Mouse (Mus musculus): ENCODE measurements around the gene Tdp1. TPM values are rescaled to one million over a fixed set of nuclear protein-coding genes. Genes with fewer than 3 reads are reported as not detected.

The Tdp1 gene
- total and polyA plus RNA-seq, 2 experiments from 2014 or later = 14.2 to 36.2 TPM

GRCm38 (mm10) chr12:99911466-99911865, 27.1 kb downstream of the Tdp1 start:
- H3K36me3 ChIP-seq (ENCODE audit: insufficient read depth, low read length) = peaks cover 50% of the 10 kb centered on the region
- 88% methylated on average over 12 of the region's 12 CpGs for WGBS
- TF ChIP-seq CTCF (IDR thresholded peaks at IDR 0.05; ENCODE audit: low read depth) = no peak
- H3K9me3 ChIP-seq (ENCODE audit: low read length) = no peaks in the 10 kb centered on the region
- no peak for ATAC-seq
- H3K4me1 ChIP-seq (ENCODE audit: insufficient read depth, low read length) = no peaks in the 10 kb centered on the region
- H3K27me3 ChIP-seq (ENCODE audit: insufficient read depth, low read length) = no peaks in the 10 kb centered on the region
- no peak overlapping the region for H3K4me3 ChIP-seq (ENCODE audit: low read length)
- no peak overlapping the region for H3K27ac ChIP-seq
- DNase-seq (ENCODE audit: low spot score) = no peak
- H3K9ac ChIP-seq (replicated peaks; ENCODE audit: low read length) = no peak overlapping the region
- no peak overlapping the region for H3K4me2 ChIP-seq (ENCODE audit: low read depth, low read length)

DNA sequence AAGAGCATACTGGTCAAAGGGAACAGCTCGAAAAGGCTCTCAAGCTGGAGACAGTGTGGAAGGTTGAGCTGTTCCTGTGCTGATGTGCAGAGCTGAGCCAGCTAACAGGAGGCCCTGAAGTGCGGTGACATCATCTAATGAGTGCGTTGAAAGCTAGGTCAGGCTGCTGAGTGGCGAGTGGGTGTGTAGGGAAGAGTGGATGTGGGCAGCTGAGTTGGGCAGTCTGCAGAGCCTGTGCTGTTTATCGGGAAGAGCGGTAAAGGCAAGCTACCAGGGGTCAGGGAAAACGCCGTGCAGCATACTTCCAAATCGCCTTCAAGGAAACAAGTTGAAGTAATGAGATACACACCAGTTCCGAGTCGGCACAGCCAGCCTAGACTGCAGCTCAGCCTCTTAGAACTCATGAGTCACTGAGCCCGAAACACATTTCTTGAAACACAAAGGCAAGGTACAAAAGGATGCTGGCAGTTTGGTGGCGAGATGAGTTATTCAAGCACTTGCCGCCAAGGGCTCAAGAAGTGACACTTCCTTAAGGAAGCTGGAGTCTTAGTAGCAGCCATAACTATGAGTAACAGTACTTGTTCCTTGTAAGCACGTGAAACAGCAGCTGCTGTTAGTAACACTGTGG, 33.6 kb downstream of the Tdp1 start:
- ATAC-seq = no peak
- peaks cover 15% of the 10 kb centered on the region for H3K36me3 ChIP-seq (ENCODE audit: insufficient read depth, low read length)
- WGBS = 91% methylated on average over 15 of the region's 15 CpGs

GRCm38 (mm10) chr12:99919636-99920035, 35.3 kb downstream of the Tdp1 start:
- DNase-seq (ENCODE audit: low spot score) (no peak), ATAC-seq (no peak)
- Histone ChIP-seq H3K4me1 (ENCODE audit: insufficient read depth, low read length) (peaks cover 7% of the 10 kb centered on the region), H3K4me2 (ENCODE audit: low read depth, low read length) (no peak overlapping the region), H3K9ac (replicated peaks; ENCODE audit: low read length) (no peak overlapping the region), H3K27ac (no peak overlapping the region), H3K9me3 (ENCODE audit: low read length) (no peaks in the 10 kb centered on the region), H3K36me3 (ENCODE audit: insufficient read depth, low read length) (peaks cover 3% of the 10 kb centered on the region; the same call in 1 of the 2 replicates), H3K27me3 (ENCODE audit: insufficient read depth, low read length) (no peaks in the 10 kb centered on the region), H3K4me3 (ENCODE audit: low read length) (no peak overlapping the region)
- WGBS = 92% methylated on average over 3 of the region's 3 CpGs
- no peak for TF ChIP-seq CTCF (IDR thresholded peaks at IDR 0.05; ENCODE audit: low read depth)

More for the DNA sequence above, 33.6 kb downstream of the Tdp1 start:
- no peak for DNase-seq (ENCODE audit: low spot score)
- no peak overlapping the region for H3K27ac ChIP-seq
- H3K27me3 ChIP-seq (ENCODE audit: insufficient read depth, low read length) = no peaks in the 10 kb centered on the region
- H3K9me3 ChIP-seq (ENCODE audit: low read length) = no peaks in the 10 kb centered on the region
- no peaks in the 10 kb centered on the region for H3K4me1 ChIP-seq (ENCODE audit: insufficient read depth, low read length)
- TF ChIP-seq CTCF (IDR thresholded peaks at IDR 0.05; ENCODE audit: low read depth) = no peak
- H3K4me3 ChIP-seq (ENCODE audit: low read length) = no peak overlapping the region
- no peak overlapping the region for H3K9ac ChIP-seq (replicated peaks; ENCODE audit: low read length)
- no peak overlapping the region for H3K4me2 ChIP-seq (ENCODE audit: low read depth, low read length)

DNA sequence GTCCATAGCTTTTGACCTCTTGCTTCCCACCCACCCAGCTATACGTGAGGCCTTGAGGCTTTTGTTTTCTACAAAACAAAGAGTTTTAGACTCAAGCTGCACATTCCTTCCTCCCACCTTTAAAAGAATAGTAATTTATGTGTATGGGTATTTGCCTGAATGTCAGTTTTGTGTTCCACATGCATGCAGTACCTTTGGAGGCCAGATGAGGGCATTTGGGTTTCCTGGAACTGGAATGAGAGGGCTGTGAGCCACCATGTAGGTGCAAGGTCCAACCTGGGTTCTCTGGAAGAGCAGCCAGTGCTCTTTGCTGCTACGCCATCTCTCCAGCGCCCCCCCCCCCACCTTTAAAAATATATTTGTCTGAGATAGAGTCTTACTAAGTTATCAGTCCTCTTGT, 36.7 kb downstream of the Tdp1 start:
- H3K27me3 ChIP-seq (ENCODE audit: insufficient read depth, low read length) = no peaks in the 10 kb centered on the region
- 85% methylated on average over 3 of the region's 3 CpGs for WGBS
- peak; percentile 36 for DNase-seq (ENCODE audit: low spot score)
- no peak for ATAC-seq
- H3K4me2 ChIP-seq (ENCODE audit: low read depth, low read length) = no peak overlapping the region
- H3K27ac ChIP-seq = no peak overlapping the region
- no peaks in the 10 kb centered on the region for H3K9me3 ChIP-seq (ENCODE audit: low read length)
- H3K4me3 ChIP-seq (ENCODE audit: low read length) = no peak overlapping the region
- H3K36me3 ChIP-seq (ENCODE audit: insufficient read depth, low read length) = peaks cover 3% of the 10 kb centered on the region; the same call in 1 of the 2 replicates
- no peak overlapping the region for H3K9ac ChIP-seq (replicated peaks; ENCODE audit: low read length)
- peak; percentile 71 for TF ChIP-seq CTCF (IDR thresholded peaks at IDR 0.05; ENCODE audit: low read depth)
- peaks cover 7% of the 10 kb centered on the region for H3K4me1 ChIP-seq (ENCODE audit: insufficient read depth, low read length)

GRCm38 (mm10) chr12:99923131-99923606, 38.9 kb downstream of the Tdp1 start:
- peak; percentile 80 for ATAC-seq
- 20% methylated on average over 5 of the region's 5 CpGs for WGBS
- DNase-seq (ENCODE audit: low spot score) = peak; percentile 76

GRCm38 (mm10) chr12:99923703-99924102, 39.4 kb downstream of the Tdp1 start:
- Histone ChIP-seq H3K27me3 (ENCODE audit: insufficient read depth, low read length) (no peaks in the 10 kb centered on the region), H3K9ac (replicated peaks; ENCODE audit: low read length) (no peak overlapping the region), H3K4me1 (ENCODE audit: insufficient read depth, low read length) (peaks cover 7% of the 10 kb centered on the region), H3K27ac (peak overlapping the region; percentile 62; the same call in 1 of the 2 replicates), H3K9me3 (ENCODE audit: low read length) (no peaks in the 10 kb centered on the region), H3K4me2 (ENCODE audit: low read depth, low read length) (no peak overlapping the region), H3K4me3 (ENCODE audit: low read length) (no peak overlapping the region), H3K36me3 (ENCODE audit: insufficient read depth, low read length) (peaks cover 3% of the 10 kb centered on the region; the same call in 1 of the 2 replicates)
- no peak for TF ChIP-seq CTCF (IDR thresholded peaks at IDR 0.05; ENCODE audit: low read depth)
- WGBS = 35% methylated on average over 5 of the region's 5 CpGs
- no peak for DNase-seq (ENCODE audit: low spot score)
- ATAC-seq = peak; percentile 33; the same call in 1 of the 2 replicates

More at GRCm38 (mm10) chr12:99923131-99923606, 38.9 kb downstream of the Tdp1 start:
- Histone ChIP-seq H3K9me3 (ENCODE audit: low read length) (no peaks in the 10 kb centered on the region), H3K4me2 (ENCODE audit: low read depth, low read length) (no peak overlapping the region), H3K27me3 (ENCODE audit: insufficient read depth, low read length) (no peaks in the 10 kb centered on the region), H3K36me3 (ENCODE audit: insufficient read depth, low read length) (peaks cover 3% of the 10 kb centered on the region; the same call in 1 of the 2 replicates), H3K4me3 (ENCODE audit: low read length) (no peak overlapping the region), H3K4me1 (ENCODE audit: insufficient read depth, low read length) (peaks cover 7% of the 10 kb centered on the region), H3K9ac (replicated peaks; ENCODE audit: low read length) (no peak overlapping the region), H3K27ac (peak overlapping the region; percentile 62; the same call in 1 of the 2 replicates)
- TF ChIP-seq CTCF (IDR thresholded peaks at IDR 0.05; ENCODE audit: low read depth) = no peak

- Histone ChIP-seq H3K27me3 (ENCODE audit: insufficient read depth, low read length) (no peaks in the 10 kb centered on the region), H3K9me3 (ENCODE audit: low read length) (no peaks in the 10 kb centered on the region), H3K36me3 (ENCODE audit: insufficient read depth, low read length) (no peaks in the 10 kb centered on the region), H3K4me3 (ENCODE audit: low read length) (no peak overlapping the region), H3K9ac (replicated peaks; ENCODE audit: low read length) (no peak overlapping the region), H3K27ac (no peak overlapping the region), H3K4me2 (ENCODE audit: low read depth, low read length) (no peak overlapping the region), H3K4me1 (ENCODE audit: insufficient read depth, low read length) (peaks cover 7% of the 10 kb centered on the region)
- ATAC-seq (no peak), DNase-seq (ENCODE audit: low spot score) (no peak)
- no peak for TF ChIP-seq CTCF (IDR thresholded peaks at IDR 0.05; ENCODE audit: low read depth)
- 90% methylated on average over 7 of the region's 7 CpGs for WGBS
These were observed 44.0 kb downstream of the Tdp1 start for GRCm38 (mm10) chr12:99928311-99928710.

Data from hindbrain, postnatal 0 days (tissue).